8 mouse cellular contexts compared by ENCODE assay signal in the genomic region with DNA sequence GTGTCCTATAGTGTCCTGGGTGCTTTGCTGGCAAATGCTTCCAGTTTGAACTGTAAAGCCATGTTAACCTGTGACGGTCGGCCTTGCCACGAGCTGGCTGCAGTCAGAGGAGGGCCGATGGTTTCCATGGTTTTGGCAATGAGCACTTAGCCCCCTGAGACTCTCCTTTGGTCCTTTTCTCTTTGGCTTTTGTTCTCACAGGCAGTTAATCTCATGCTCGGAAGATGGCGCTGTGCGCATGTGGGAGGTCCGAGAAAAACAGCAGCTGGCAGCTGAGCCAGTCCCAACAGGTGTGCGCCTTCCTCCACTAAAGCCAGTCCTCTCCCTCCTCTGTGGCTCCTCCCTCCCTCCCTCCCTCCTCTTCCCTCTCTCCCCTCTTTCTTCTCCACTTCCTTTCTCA. TPM values are rescaled to one million over a fixed set of nuclear protein-coding genes. Genes with fewer than 3 reads are reported as not detected.
A peak's percentile ranks its signal among the peaks of the same experiment; 100 is the strongest.
DNase-seq lines count a peak whose midpoint lies in the region; TF ChIP-seq lines count a peak whose summit lies in the region.

No protein-coding gene starts in this region.

- intact Hi-C loops in gastrocnemius, postnatal 36 days (cut with DNase I), result loop anchor here (2.0 to 5.0 kb wide), 2 partner anchors 269 to 327 kb away; no protein-coding TSS in a partner anchor

- DNase-seq in 3T3-L1 (ENCODE audit: low read depth, low spot score) (peak; percentile 56), adipocyte (ENCODE audit: low spot score) (peak; percentile 22)
- DNase-seq in embryo, embryonic 10 days (ENCODE audit: low spot score), result peak; percentile 91
- DNase-seq in gastrocnemius, postnatal 36 days, result peak; percentile 18 to 33
- peak; percentile 75 to 77 for DNase-seq in kidney, postnatal 25 days
- peak; percentile 41 for DNase-seq in lung, adult 2 months
- peak; percentile 49 for DNase-seq in ovary, adult 18-20 months (ENCODE audit: low spot score)
- DNase-seq in thymus, postnatal 10 days (ENCODE audit: low spot score in 2 of 2), result peak; percentile 54 to 69

- peak; percentile 60 for TF ChIP-seq CTCF in lung, adult 2 months (IDR thresholded peaks at IDR 0.05; ENCODE audit: insufficient read depth, low read length)

- 19% methylated on average over 9 of the region's 9 CpGs for WGBS in lung, adult 2 months

- no peak for TF ChIP-seq POLR2A in lung, adult 2 months (IDR thresholded peaks at IDR 0.05; ENCODE audit: borderline replicate concordance, extremely low read depth, low read depth, low read length)

- H3K4me3 ChIP-seq in lung, adult 2 months (replicated peaks; ENCODE audit: extremely low read depth, low read depth, low read length), result no peak overlapping the region

- H3K4me1 ChIP-seq in lung, adult 2 months (ENCODE audit: control insufficient read depth, insufficient read depth, low read length), result no peaks in the 10 kb centered on the region

RNA-seq across cellular contexts. Expression of a gene that starts 41.8 kb away (rescaled TPM):
- 10 to 100 TPM; 15.0 to 15.4 TPM for total RNA-seq in gastrocnemius, postnatal 36 days (2021)
- polyA plus RNA-seq in lung, adult 2 months (2012; rRNA removed), result 9.6 and 13.0 TPM in 2 replicates

Comparison
In these comparisons a context has a peak if more than half of its experiments do, and no peak if none do; other contexts are left out.
1. DNase-seq: peak in every context shown above with its lines; median percentile 91 in embryo, embryonic 10 days; 76 in kidney, postnatal 25 days; 62 in thymus, postnatal 10 days; 56 in 3T3-L1; 49 in ovary, adult 18-20 months; 41 in lung, adult 2 months; 26 in gastrocnemius, postnatal 36 days; 22 in adipocyte.